Mouse (Mus musculus) fibroblast of lung, adult 2 months (primary cell): ENCODE results near the gene Vav2.

Experiments
- DNase-seq: peaks from one replicate; pipeline ENCODE4 v3.0.0-alpha.2; 2011; ENCODE audit warnings: low read depth

The Vav2 gene

DNA sequence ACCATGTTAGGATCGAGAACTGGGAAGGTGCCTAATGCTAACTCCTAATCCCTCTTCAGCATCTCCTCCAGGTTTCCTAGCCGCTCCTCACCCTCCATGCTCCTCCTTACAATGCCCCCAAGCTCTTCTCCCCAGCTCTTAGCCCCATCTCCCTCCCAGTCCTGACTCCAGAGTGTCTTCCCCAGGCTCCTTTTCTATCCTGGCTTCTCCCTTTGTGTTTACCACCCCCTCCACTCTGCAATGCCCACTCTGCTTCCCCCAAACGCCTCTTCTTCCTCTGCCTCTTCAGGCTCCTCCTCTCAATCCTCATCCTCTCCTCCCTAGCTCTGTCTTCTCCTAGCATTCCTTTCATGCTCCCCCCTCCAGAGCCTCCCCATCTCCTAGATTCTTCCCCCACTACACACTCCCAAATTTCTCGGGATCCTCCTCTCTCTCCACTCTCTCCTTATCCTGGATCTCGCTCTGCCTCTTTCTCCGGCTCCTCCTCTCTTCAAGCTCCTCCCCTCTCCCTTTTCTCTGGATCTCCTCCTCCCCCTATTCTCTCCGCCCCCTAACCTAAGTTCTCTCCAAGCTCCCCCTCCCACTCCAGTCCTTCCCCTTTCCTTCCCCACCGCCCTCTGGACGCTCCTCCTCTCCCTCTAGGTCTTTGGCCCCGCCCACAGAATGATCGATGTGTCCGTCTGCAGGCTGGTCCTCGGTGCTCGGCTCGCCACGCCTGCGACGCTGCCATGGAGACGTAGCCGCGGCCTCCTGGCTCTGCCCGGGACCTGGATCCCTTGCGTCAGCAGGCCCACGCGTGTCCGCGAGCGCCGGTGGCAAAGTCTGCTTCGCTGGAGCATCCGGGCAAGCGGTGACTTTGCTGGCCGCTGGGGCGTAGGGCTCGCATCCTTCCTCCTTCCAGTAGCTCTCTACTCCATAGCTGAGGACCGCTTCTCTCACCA lies 15.2 kb upstream of the Vav2 start, which contains the start of gene Brd3os:
Gene Brd3os (plus strand): TSS at position 558 of the 941 bp plus-strand sequence.
- DNase-seq = peak; percentile 97

DNA sequence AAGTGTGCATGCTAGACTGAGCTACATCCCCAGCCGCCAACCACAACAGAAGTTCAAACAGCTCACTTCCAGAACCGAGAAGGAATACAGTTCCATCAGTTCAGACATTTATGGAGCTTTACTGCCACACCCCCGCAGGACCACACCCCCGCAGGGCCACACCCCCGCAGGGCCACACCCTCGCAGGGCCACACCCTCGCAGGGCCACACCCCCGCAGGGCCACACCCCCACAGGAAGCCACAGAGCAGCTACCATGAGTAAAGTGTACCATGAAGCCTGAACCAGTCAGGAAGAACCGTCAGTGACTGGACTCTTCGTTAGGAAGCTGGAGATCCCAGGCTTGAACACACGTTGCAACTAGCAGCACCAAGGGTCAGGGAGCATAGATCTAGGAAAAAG lies 11.4 kb upstream of the Vav2 start:
- DNase-seq = no peak

DNA sequence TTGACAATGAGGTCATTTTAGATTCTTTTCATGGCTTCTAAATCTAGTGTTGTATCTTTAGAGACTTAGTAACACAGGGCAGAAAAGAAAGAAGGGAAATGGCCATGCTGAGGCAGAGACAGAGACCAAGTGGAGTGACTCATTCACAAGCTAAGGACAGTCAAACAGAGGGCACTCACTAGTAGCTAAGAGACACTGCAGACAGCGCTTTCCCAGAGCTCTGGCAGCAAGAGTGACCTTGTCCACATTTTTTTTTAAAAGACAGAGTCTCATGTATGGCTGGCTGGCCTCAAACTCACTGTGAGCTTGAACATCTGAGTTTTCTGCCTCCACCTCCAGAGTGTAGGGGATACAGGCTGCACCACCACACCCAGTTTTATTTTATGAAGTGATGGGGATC lies 11.0 kb upstream of the Vav2 start:
- DNase-seq = no peak

DNA sequence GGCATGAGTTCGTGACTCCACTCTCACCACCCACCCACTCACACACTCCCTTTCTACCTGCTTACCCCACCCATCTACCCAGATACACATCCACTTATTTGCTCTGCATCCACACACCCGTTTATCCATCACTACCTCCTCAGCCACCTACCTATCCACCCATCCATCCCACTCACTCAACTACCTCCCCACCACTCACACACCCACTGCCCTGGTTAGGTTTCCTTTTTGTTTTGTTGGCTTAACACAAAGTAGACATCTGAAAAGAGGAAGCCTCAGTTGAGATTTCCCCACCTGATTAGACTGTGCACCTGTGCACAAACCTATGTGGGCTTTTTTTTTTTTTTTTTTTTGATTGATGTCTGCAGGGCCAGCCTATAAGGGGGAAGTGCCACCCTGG lies 5.8 kb upstream of the Vav2 start:
- DNase-seq = no peak

DNA sequence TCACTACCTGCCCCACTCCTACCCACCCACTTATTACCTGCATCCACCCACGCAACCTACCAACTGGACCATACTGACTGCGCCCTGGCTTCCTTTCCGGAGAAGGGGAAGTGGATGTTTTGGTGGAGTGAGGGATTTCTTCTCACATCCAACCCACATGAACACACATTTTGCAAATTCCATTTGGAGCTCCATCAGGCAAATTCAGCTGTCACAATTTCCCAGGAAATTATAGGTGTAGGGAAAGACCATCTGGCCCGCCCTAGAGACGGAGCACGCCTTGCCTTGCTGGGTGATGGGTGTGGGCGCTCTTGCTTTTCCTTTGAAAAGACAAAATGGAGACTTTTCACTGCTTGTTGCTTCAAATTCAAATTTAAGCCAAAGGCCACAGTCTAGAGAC lies 3.8 kb upstream of the Vav2 start:
- DNase-seq = no peak

DNA sequence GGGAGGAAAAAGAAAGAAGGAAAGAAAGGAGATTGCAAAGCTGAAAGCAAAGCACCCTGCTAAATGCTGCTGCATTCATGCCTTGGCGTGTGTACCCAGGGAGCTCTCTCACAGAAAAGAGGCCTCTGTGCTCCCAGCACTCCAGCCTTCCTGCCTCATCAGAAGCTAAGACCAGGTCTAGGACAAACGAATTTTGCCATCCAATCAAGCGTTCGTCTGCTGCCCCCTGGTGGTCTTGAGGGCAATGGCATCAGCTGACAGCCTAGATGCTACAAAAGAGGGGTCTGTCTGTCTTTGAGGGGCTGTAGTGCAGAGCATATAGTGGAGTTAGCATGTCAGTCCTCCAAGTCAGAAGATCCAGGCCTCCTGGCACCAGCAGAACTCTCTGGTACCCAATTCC lies 1.2 kb upstream of the Vav2 start:
- no peak for DNase-seq

DNA sequence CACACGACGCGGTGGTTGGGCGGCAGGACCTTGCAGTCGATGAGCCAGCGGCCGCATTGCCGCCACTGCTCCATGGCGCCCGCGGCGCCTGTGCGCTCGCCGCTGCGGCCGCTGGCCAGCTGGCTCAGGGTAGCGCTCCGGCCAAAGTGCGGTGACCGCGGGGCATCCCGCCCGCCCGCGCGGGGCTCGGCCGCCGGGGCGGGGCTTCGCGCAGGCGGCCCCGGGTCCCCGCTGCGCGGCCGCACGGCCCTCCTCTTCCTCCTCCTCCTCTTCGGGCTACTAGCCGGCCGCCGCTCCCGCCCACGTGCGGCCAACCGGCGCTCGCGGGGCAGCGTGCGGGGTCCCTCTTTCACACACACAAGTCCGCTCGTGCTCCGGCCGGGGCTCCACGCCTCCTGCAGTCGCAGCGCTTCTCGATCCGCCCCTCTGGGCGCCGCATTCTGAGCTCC lies 403 bp downstream of the Vav2 start:
- no peak for DNase-seq

DNA sequence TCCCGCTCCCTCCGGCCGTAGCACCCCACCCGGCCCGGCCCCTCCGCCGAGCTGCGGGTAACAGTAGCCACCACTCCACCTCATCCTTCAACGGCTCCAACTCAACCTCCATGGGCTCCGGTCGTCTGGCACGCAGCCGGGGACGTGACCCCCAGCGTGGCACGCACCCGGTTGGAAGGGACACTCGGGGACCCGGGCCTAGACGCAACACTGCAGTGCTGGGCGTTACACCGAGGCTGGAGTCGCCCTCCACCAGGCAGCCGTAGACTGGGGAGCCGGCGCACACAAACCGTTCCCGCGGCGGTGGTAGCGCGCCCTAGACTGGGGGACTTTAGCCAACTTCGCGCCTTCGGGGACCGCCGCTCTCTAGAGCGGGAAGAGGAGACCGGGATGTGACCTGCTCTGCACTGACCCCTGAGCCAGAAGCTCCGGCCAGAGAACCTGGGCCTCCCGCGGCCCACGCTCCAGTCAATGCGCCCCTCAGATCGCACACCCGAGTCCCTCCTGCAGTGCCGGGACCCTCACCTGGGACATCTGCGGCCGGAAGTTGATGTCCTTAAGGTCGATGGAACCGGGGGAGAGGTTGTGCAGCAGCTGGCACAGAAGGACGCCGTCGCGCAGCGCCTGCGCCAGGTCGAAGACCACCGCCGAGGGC lies 955 bp downstream of the Vav2 start:
- DNase-seq = no peak

DNA sequence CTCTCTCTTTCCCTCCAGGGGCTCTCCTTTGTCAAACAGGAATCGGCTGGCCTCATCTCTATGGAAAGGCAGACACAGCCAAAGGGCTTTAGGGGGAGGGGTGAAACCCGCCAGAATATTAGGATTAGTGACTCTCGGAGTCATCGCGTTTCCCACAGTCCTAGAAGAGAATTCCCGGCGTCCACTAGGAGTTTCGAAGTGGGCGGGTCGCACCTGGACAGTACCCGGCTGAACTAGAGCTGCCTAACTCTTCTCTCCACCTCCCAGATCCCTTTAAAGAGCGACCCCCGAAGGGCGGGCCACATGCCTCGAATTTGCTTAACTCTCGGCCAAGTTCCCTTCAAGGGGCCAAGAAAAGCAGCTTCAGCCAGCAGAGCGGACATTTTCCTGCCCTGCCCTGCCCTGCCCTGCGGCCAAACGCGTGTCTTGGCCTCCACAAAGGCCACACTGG lies 1.6 kb downstream of the Vav2 start:
- no peak for DNase-seq

DNA sequence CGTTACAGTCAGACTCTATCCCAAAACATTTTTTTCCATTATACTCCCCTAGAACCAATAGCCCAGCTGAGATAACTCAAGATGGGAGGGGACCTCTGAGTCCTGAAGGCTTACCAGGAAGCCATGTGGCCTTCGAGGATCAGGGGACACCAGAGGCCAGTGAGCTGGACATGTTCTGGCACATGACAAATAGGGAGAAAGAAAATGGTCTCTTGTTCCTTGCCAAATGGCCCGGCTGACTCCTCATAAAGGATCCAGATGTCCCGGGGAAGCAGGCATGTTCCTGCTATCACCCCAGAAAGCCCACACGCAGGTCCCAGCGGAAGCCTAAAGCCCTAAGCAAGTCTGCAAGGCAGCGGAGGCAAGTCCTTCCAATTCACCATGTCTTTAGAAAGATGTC lies 3.2 kb downstream of the Vav2 start:
- DNase-seq = no peak

DNA sequence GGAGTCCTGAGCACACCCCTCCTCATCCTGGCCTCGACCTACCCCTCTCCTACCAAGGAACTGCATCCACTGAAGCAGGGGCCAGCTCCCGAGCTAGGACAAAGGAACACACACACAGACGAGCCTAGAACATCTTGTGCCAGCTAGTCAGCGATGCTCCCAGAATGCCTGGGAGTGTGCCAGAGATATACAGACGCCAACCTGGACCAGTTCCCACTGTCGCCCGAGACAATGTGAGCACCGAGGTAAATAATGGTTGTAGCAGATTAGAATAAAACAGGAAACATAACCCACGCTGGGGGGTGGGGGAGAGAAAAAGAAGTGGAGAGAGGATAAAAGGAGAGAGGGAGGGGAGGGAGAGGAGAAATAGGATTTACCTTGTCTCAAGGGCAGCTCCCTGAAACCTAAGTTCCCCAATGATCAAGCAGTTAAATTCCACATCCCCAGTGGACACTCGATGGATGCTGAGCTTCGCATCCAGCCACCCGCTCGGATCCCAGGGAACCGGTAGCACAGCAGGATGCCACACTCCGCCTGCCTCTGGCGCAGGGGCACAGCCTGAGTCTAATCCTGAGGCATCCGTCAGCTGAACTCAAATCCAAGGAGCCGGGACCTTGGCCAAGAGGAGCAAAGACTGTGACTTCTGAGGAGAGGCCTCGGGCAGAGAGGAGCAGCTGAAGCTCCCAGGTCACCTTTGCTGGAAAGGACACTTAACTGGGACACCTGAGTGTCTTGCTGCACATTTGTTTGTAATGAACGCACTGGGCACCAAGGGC lies 5.4 kb downstream of the Vav2 start:
- DNase-seq = no peak

DNA sequence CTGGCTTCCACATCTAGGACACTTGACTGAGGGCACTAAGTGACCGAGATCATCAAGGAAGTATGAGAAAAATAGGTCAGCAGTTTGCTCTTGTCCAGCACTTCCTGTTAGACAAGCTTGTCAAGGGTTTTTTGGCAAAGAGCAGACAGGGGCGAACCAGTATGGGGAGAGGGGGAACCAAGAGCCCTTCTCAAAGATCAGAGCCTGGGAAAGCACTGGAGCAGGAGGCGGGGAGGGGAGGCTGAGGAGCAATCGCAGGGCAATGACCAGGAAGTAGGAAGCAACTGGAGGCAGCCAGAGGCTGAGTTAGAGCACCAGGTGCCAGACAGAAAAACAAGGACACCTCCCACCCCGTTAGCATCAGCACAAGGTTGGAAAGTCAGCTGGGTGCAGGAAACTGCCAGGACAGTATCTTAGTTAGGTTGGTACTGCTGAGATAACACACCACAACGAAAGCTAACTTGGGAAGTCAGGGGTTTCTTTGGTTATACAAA lies 8.2 kb downstream of the Vav2 start:
- DNase-seq = no peak

DNA sequence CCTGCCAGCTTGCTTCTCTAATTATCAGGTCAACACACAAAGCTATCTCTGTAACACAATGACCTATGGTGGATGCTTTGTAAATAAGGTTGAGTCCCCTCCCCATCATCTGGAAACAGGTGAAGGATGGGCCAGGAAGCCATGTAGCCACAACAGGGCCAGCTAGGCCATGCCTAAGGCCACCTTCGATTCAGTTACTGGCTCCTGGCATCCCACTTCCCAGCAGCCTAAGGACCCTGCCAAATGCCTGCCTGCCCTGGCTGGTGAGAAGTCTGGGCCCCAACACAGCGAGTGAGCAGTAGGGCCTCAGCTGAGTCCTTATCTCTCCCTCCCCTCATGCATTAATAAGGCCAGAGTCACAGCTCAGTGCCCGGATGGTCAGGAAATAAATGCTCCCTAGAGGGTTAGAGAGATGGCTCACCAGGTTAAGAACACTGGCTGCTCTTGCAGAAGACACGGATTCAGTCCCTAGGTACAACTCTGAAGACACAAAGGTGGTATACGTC lies 9.1 kb downstream of the Vav2 start:
- no peak for DNase-seq

DNA sequence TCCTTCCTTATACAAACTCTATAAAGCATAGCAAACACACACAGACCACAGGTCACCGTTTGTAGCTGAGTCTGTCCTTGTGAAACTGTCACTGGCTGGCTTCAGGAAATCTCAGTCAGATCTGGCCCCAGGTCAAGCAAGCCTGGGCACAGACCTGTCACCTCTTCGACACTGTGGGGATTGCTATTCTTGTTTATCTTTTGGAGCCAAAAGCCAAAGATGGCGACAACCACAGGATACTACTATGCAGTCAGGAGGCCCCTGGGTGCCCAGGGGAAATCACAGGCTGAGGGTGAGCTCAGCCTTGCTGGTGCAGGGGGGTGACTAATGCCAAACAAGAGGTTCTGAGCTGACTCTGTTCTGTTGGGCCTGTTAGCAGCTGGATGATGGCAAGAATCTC lies 10.4 kb downstream of the Vav2 start:
- DNase-seq = no peak

DNA sequence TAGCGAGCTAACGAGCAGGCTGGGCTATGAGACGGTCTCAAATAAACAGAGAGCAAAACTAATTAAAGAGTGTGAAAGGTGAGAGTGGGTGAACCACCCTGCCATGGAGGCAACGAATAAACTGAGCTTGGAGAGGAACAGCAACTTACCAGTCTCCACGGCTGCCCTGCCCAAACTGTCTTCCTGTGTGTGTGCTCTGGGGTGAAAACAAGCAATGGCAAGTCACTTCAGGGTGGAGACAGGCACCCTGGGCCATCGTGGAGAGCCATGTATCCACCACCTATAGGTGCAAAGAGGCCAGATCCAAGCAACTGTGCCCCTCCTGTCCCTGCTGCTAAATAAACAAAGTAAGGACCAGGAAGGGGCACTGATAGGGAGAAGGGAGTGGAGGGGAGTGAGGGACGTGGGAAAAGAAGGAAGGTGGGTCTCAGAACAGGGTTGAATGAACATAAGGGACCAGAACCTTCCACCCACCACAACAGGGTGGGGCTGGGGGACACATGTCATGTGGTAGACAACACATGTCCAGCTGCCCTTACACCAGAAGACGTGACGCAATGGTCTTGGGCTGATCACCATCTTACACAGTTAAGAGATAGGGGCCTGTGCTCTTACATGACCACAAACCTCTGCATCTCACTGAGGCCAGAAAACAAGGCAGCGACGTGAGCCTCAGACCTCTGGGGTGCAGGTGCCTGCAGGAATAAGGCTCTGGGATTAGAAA lies 11.6 kb downstream of the Vav2 start:
- no peak for DNase-seq

DNA sequence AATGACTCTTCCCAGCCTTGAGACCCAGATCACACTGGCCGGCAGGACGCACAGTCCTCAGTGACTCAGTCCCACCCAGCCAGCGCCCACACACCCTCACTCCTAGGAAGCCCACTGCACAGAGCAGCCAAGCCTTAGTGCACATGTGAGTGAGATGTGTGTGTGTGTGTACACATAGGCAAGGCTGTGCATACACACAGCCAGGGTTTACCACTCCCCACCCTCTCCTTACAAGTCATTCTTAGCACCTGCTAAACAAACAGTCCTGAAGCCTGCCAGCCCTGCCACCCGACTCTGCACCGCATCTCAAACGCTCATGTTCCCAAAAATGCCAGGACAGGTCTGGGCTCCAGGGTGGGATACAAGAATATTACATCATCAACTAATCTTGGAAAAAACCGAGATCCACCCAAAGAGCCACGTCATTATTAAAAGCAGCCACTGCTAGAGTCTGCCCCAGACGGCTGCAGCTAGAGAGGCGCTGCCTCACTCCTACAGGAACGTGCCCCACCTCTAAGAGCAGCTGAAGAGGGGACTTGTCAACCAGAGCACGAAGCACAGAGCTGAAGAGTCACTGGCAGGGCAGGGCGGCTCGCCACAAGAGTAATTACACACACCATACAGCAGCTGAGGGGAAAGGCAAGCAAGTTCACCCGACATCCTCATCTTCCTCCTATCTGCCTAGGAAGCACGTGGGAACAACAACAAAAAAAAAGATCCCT lies 12.7 kb downstream of the Vav2 start:
- DNase-seq = no peak

DNA sequence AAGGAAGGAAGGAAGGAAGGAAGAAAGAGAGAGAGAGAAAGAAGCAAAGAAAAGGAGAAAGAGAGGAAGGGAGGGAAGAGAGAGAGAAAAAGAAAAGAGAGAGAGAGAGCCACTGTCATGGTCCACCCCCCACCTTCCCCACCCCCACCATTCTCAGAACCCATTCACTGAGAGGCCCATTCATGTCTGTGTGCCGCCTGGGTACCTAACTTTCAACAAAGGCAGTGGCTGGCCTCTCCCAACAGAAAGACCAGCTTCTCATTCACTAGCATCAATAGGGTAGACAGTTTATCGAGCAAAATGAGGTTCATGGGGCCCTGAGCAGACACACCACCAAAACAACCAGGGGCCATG lies 13.3 kb downstream of the Vav2 start:
- DNase-seq = no peak

DNA sequence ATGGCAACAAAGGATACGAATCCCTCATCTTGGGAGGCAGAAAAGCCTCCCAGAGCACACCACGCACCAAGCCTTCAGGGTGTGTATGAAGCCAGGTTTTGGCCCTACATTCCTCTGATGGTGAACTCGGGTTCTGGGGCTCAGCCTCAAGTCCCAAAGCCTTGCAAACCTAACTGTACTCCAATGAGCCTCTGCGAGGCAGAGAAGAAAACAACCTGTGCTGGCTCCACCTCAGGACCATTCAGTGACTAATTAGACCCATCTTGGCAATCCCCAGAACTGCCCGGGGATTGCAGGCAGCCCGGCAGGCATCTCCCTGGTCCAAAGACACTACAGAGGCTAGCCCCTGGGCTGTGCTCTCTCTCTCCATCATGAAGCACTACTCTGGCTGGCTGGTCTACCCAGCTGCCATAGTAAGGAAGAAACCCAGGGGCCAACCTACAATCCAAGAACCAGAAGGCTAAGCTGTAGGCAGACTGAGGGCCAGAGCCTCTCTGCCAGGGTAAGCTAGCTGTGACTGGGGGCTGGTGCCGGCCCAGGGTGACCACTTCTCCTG lies 14.5 kb downstream of the Vav2 start:
- DNase-seq = no peak

DNA sequence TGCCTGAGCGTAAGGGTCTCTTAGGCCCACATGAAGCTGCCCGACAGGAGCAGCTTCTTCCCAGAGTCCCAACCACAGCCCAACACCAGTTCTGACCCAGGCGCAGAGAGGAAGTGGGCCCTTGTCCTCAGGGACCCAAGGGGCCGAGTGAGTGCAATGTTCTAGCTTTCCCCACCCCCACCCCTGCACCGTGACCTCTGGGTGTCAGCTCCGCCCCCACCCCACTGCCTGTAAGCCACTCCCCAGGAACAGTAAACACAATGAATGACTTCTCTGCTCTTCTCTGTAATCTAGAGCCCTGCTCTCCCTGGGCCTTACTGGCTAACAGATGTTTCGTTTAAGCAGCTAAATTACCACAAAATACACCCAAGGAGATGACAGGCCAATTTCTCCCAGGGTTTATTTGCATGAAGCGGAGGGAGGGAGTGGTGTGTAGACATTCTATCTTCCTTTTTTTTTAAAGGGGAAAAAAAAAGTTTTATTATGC lies 15.1 kb downstream of the Vav2 start:
- no peak for DNase-seq

DNA sequence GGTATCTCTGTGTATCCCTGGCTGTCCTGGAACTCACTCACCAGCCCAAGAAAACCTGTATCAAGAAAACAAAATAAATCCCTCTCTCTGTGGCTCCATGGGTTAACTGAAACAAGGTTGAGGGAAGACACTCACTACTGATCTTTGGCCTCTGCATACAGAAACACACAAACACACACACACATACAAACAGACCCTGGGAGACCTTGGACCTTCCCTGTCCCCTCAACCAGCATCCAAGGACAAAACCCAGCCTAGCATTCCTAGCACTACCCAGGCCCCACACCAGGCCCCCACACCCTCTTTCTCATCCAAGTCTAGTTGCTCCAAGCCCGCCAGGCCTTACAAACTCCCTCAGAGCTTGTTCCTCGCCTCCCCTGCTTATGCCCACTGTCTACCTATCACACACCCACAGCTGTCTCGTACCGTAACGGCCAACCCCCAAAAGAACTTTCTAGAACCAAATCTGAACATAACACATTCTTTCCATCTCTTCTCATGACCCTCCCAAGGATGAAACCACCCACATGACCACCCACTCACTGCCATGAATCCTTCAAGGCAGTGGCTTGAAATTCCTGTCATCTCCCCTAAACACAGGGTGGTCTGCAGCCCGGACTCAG lies 16.2 kb downstream of the Vav2 start:
- DNase-seq = no peak
